Mouse (Mus musculus): ENCODE measurements at regions not wholly inside any gene's neighbourhood (a gene's known extent, or its start where the extent isn't known, plus 50 kb on each side); places are given as distances from the start of the nearest gene placed in this dataset.

DNA sequence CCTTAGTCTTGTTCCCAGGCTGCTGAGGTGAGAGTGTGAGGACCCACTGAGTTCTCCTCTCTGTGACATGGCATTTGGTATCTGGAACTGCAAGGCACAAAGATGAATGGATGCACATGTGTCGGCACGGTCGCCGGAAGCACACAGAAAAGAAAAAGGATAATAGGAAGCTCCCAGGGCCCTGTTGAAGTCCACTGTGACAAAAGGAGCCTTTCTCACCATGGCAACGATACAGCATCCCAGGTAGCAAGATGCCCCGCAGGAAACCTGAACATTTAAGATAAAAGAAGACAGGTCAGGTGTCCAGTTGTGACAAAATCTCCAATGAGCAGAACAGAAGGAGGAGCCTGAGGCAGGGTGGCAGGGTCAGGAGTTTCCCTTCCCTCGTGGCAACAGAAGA, 87.5 kb downstream of the Hs3st3b1 start:
- DNase-seq (ENCODE audit: low read depth, low spot score) = no peak

Measured in CD4-positive helper T cell, adult 2 months (primary cell).